Mouse (Mus musculus) ES-E14 (cell line): ENCODE results near the gene B3gntl1. TPM values are rescaled to one million over a fixed set of nuclear protein-coding genes. Genes with fewer than 3 reads are reported as not detected.

Experiments used
- DNase-seq: peaks from one replicate; pipeline ENCODE4 v3.0.0-alpha.2; 2013; ENCODE audit warnings: low read depth, low spot score
- H3K27ac ChIP-seq: 2 replicates; pipeline ENCODE4 v1.5.1; 2012; ENCODE audit warnings: low read depth, mild to moderate bottlenecking, low read length, moderate library complexity, mixed read lengths; ENCODE audit not compliant: poor library complexity, insufficient read depth, severe bottlenecking
- H3K36me3 ChIP-seq: 2 replicates; pipeline ENCODE4 v1.6.1; 2012; ENCODE audit warnings: mild to moderate bottlenecking, low read length, moderate library complexity, mixed read lengths; ENCODE audit not compliant: control insufficient read depth, poor library complexity, insufficient read depth, severe bottlenecking
- H3K4me1 ChIP-seq, 2 experiments: fragments of 150-350 bp in 1 of 2; sonication (generic) in 1 of 2; 2 replicates each; pipeline ENCODE4 v1.6.1; 2012; ENCODE audit warnings: low read length in 2 of 2, mild to moderate bottlenecking in 1 of 2, mixed read lengths in 1 of 2; ENCODE audit not compliant: control insufficient read depth in 2 of 2, insufficient read depth in 2 of 2, poor library complexity in 1 of 2
- H3K4me3 ChIP-seq, 2 experiments: fragments of 150-350 bp in 1 of 2; sonication (generic) in 1 of 2; 2 replicates each; pipeline ENCODE4 v1.5.1; 2012; ENCODE audit warnings: low read length in 2 of 2, low read depth in 1 of 2, mild to moderate bottlenecking in 1 of 2, mixed read lengths in 1 of 2; ENCODE audit not compliant: insufficient read depth in 1 of 2, poor library complexity in 1 of 2, severe bottlenecking in 1 of 2
- H3K9ac ChIP-seq: 2 replicates; pipeline ENCODE4 v1.6.1; 2012; ENCODE audit warnings: low read depth, mild to moderate bottlenecking, low read length, mixed read lengths; ENCODE audit not compliant: poor library complexity, insufficient read depth, severe bottlenecking
- H3K9me3 ChIP-seq: fragments of 150-350 bp; sonication (generic); 2 replicates; pipeline ENCODE4 v1.6.1; 2012; ENCODE audit warnings: low read depth, mild to moderate bottlenecking, low read length; ENCODE audit not compliant: control insufficient read depth, insufficient read depth
- CHD2 ChIP-seq: IDR thresholded peaks from 2 replicates; pipeline ENCODE4 v1.6.1; 2014; ENCODE audit warnings: mild to moderate bottlenecking, low read depth, low read length, inconsistent platforms
- HCFC1 ChIP-seq: IDR thresholded peaks from 2 replicates; pipeline ENCODE4 v1.6.1; 2012; ENCODE audit warnings: low read length, inconsistent platforms, borderline replicate concordance; ENCODE audit not compliant: insufficient read depth
- MAFK ChIP-seq: IDR thresholded peaks from 2 replicates; pipeline ENCODE4 v1.6.1; 2014; ENCODE audit warnings: mild to moderate bottlenecking, low read depth, low read length, inconsistent platforms; ENCODE audit not compliant: insufficient read depth
- ZC3H11A ChIP-seq: IDR thresholded peaks from 2 replicates; pipeline ENCODE4 v1.6.1; 2012; ENCODE audit warnings: low read depth, mild to moderate bottlenecking, inconsistent platforms, low read length, borderline replicate concordance
- ZNF384 ChIP-seq: IDR thresholded peaks from 2 replicates; pipeline ENCODE4 v1.6.1; 2012; ENCODE audit warnings: low read depth, low read length, inconsistent platforms
- in situ Hi-C, 2 experiments: fragments of 600-800 bp; cut with MboI; formaldehyde crosslinking; loops; one replicate each; pipeline ENCODE4 v1.15.1; 2025; ENCODE audit warnings: low sequenced_read_pairs in 2 of 2, inconsistent platforms in 1 of 2; ENCODE audit not compliant: unreplicated experiment in 2 of 2
- total RNA-seq: library from RNA; depleted of rRNA; stranded (reverse); fragments of 300-350 nt; gene quantifications from 2 replicates; pipeline ENCODE4 v1.2.3, GENCODE M21; 2012

B3gntl1 gene
- total RNA-seq, 1 experiment: 13.2 TPM

- no peaks in the 10 kb centered on the region for H3K9me3 ChIP-seq
- no peaks in the 10 kb centered on the region for H3K36me3 ChIP-seq
- no peak overlapping the region for H3K9ac ChIP-seq
- no peak overlapping the region for H3K4me3 ChIP-seq
- no peak for DNase-seq
- no peaks in the 10 kb centered on the region for H3K4me1 ChIP-seq
- no peak for TF ChIP-seq ZNF384
- no peak for TF ChIP-seq CHD2
- no peak for TF ChIP-seq MAFK
- no peak for TF ChIP-seq ZC3H11A
- TF ChIP-seq HCFC1: no peak
- in situ Hi-C loops: no loop called here
- H3K27ac ChIP-seq: no peak overlapping the region
Observed at GRCm38 (mm10) chr11:121688024-121688423, 15.1 kb upstream of the B3gntl1 start.

GRCm38 (mm10) chr11:121686674-121687073 is 13.7 kb upstream of the B3gntl1 start:
- no peaks in the 10 kb centered on the region for H3K36me3 ChIP-seq
- H3K9me3 ChIP-seq: no peaks in the 10 kb centered on the region
- no peak overlapping the region for H3K4me3 ChIP-seq
- TF ChIP-seq ZC3H11A (no peak), ZNF384 (no peak), HCFC1 (no peak), CHD2 (no peak), MAFK (no peak)
- no peak overlapping the region for H3K9ac ChIP-seq
- DNase-seq: no peak
- H3K27ac ChIP-seq: no peak overlapping the region
- in situ Hi-C loops: no loop called here
- no peaks in the 10 kb centered on the region for H3K4me1 ChIP-seq

DNA sequence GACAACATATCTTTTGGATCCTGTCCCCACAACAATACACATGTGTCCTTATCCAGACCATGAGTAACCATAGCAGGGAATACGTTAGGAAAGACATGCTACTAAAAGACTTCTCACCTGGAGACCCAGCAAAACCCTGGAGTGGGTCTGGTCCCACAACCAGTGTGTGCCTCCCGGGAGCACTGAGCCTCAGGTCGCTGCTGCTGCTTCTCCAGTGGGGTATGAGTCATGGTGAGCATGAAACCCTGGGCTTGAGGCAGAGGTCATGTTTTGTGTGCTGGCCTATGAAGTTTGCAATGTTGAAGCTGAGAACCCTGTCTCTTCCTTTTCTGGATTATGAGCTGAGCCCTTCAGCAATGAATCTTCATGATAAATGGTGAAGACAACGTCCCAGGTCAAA is 13.1 kb upstream of the B3gntl1 start:
- Histone ChIP-seq H3K9ac (no peak overlapping the region), H3K4me1 (no peaks in the 10 kb centered on the region), H3K27ac (no peak overlapping the region), H3K4me3 (no peak overlapping the region), H3K36me3 (no peaks in the 10 kb centered on the region), H3K9me3 (no peaks in the 10 kb centered on the region)
- no peak for TF ChIP-seq MAFK
- TF ChIP-seq CHD2: no peak
- TF ChIP-seq ZC3H11A: no peak
- no peak for TF ChIP-seq HCFC1
- no peak for TF ChIP-seq ZNF384
- DNase-seq: no peak
- in situ Hi-C loops: no loop called here

- TF ChIP-seq MAFK: no peak
- TF ChIP-seq CHD2: no peak
- TF ChIP-seq ZNF384: no peak
- TF ChIP-seq HCFC1: no peak
- no peak for TF ChIP-seq ZC3H11A
- DNase-seq: no peak
- H3K4me1 ChIP-seq: no peaks in the 10 kb centered on the region
- no peaks in the 10 kb centered on the region for H3K36me3 ChIP-seq
- H3K9me3 ChIP-seq: no peaks in the 10 kb centered on the region
- H3K9ac ChIP-seq: no peak overlapping the region
- in situ Hi-C loops: no loop called here
- H3K27ac ChIP-seq: no peak overlapping the region
- no peak overlapping the region for H3K4me3 ChIP-seq
Observed at GRCm38 (mm10) chr11:121685491-121686001, 12.6 kb upstream of the B3gntl1 start.

- H3K27ac ChIP-seq: no peak overlapping the region
- in situ Hi-C loops: no loop called here
- H3K4me3 ChIP-seq: no peak overlapping the region
- DNase-seq: no peak
- no peak for TF ChIP-seq MAFK
- TF ChIP-seq ZNF384: no peak
- no peak for TF ChIP-seq CHD2
- TF ChIP-seq ZC3H11A: no peak
- TF ChIP-seq HCFC1: no peak
- H3K4me1 ChIP-seq: no peaks in the 10 kb centered on the region
- no peaks in the 10 kb centered on the region for H3K9me3 ChIP-seq
- no peak overlapping the region for H3K9ac ChIP-seq
- no peaks in the 10 kb centered on the region for H3K36me3 ChIP-seq
Observed at GRCm38 (mm10) chr11:121683243-121683642, 10.3 kb upstream of the B3gntl1 start.
